Mouse (Mus musculus) layer of hippocampus, adult 9-11 months (tissue): ENCODE measurements around the gene Pcbd2.
"Not testable (repeated sequence)": the region's sequence is repeated elsewhere in the genome, so short reads cannot be mapped to it uniquely, and the experiment has no call there.

ENCODE experiments used
- DNase-seq: peaks from one replicate; pipeline ENCODE4 v3.0.0; 2022

Gene Pcbd2

GRCm38 (mm10) chr13:55727120-55727838 lies at the start of gene Pcbd2:
Gene Pcbd2, plus strand, starts transcription at chr13:55727368.
- peak; percentile 83 for DNase-seq

- DNase-seq, result no peak
Measured at GRCm38 (mm10) chr13:55682201-55682600, 45.0 kb upstream of the Pcbd2 start.

GRCm38 (mm10) chr13:55683581-55683980 lies 43.6 kb upstream of the Pcbd2 start:
- no peak for DNase-seq

- no peak for DNase-seq
Measured at GRCm38 (mm10) chr13:55686107-55686633, 41.0 kb upstream of the Pcbd2 start.

GRCm38 (mm10) chr13:55687927-55688602 lies 39.1 kb upstream of the Pcbd2 start:
- DNase-seq, result no peak

- peak; percentile 91 for DNase-seq
Measured at GRCm38 (mm10) chr13:55692535-55693242, 34.5 kb upstream of the Pcbd2 start, which contains the start of gene B230219D22Rik. Gene B230219D22Rik, plus strand, starts transcription at chr13:55693124.

- no peak for DNase-seq
Measured at GRCm38 (mm10) chr13:55693243-55693721, 33.9 kb upstream of the Pcbd2 start.

- DNase-seq, result no peak
Measured at GRCm38 (mm10) chr13:55694110-55694509, 33.1 kb upstream of the Pcbd2 start.

GRCm38 (mm10) chr13:55695989-55696388 lies 31.2 kb upstream of the Pcbd2 start:
- not testable (repeated sequence) for DNase-seq

GRCm38 (mm10) chr13:55704301-55704700 lies 22.9 kb upstream of the Pcbd2 start:
- no peak for DNase-seq

- DNase-seq, result no peak
Measured at GRCm38 (mm10) chr13:55712846-55713245, 14.3 kb upstream of the Pcbd2 start.

- peak; percentile 86 for DNase-seq
Measured at GRCm38 (mm10) chr13:55714501-55715166, 12.5 kb upstream of the Pcbd2 start, which contains the start of gene Txndc15. Gene Txndc15, plus strand, starts transcription at chr13:55714650.

- no peak for DNase-seq
Measured at GRCm38 (mm10) chr13:55715167-55715512, 12.0 kb upstream of the Pcbd2 start.

GRCm38 (mm10) chr13:55715908-55716510 lies 11.2 kb upstream of the Pcbd2 start:
- no peak for DNase-seq

- DNase-seq, result no peak
Measured at GRCm38 (mm10) chr13:55721516-55721915, 5.7 kb upstream of the Pcbd2 start.

GRCm38 (mm10) chr13:55721995-55722394 lies 5.2 kb upstream of the Pcbd2 start:
- no peak for DNase-seq

GRCm38 (mm10) chr13:55726598-55727119 lies 509 bp upstream of the Pcbd2 start:
- no peak for DNase-seq

- peak; percentile 58 for DNase-seq
Measured at GRCm38 (mm10) chr13:55727839-55728238, 671 bp downstream of the Pcbd2 start.

- DNase-seq, result no peak
Measured at GRCm38 (mm10) chr13:55730716-55731115, 3.5 kb downstream of the Pcbd2 start.

GRCm38 (mm10) chr13:55732121-55732520 lies 5.0 kb downstream of the Pcbd2 start:
- DNase-seq, result no peak

- DNase-seq, result no peak
Measured at GRCm38 (mm10) chr13:55733628-55734502, 6.7 kb downstream of the Pcbd2 start.
